Mouse (Mus musculus) limb, embryonic 14.5 days (tissue): ENCODE measurements at regions not wholly inside any gene's neighbourhood (a gene's known extent, or its start where the extent isn't known, plus 50 kb on each side); places are given as distances from the start of the nearest gene placed in this dataset.

Source experiments
- ATAC-seq: fragments of 200-750 bp; cut with Nextera tagmentation; 2 replicates; pipeline ENCODE4 v1.8.0; 2017; ENCODE audit warnings: low read depth, moderate number of reproducible peaks, moderate TSS enrichment; ENCODE audit not compliant: low FRiP score
- DNase-seq: peaks from one replicate; pipeline ENCODE4 v3.0.0-alpha.2; 2015; ENCODE audit warnings: low spot score
- H3K27ac ChIP-seq: fragments of 300-500 bp; sonication (generic); replicated peaks from 2 replicates; pipeline ENCODE4 v1.5.1; 2014; ENCODE audit warnings: low read depth, mild to moderate bottlenecking, low read length, moderate library complexity, mixed read lengths
- H3K27me3 ChIP-seq: fragments of 300-500 bp; sonication (generic); 2 replicates; pipeline ENCODE4 v1.6.1; 2014; ENCODE audit warnings: low read length, mixed read lengths; ENCODE audit not compliant: control insufficient read depth, insufficient read depth
- H3K36me3 ChIP-seq: fragments of 300-500 bp; sonication (generic); 2 replicates; pipeline ENCODE4 v1.6.1; 2014; ENCODE audit warnings: mild to moderate bottlenecking, low read length, moderate library complexity, mixed read lengths; ENCODE audit not compliant: control insufficient read depth, insufficient read depth
- H3K4me1 ChIP-seq: fragments of 300-500 bp; sonication (generic); 2 replicates; pipeline ENCODE4 v1.6.1; 2014; ENCODE audit warnings: antibody characterized with exemption, low read length, mixed read lengths; ENCODE audit not compliant: control insufficient read depth, insufficient read depth
- H3K4me2 ChIP-seq: fragments of 300-500 bp; sonication (generic); replicated peaks from 2 replicates; pipeline ENCODE4 v1.6.1; 2014; ENCODE audit warnings: low read depth, mild to moderate bottlenecking, low read length, moderate library complexity; ENCODE audit not compliant: severe bottlenecking
- H3K4me3 ChIP-seq: fragments of 300-500 bp; sonication (generic); replicated peaks from 2 replicates; pipeline ENCODE4 v1.5.1; 2014; ENCODE audit warnings: low read length
- H3K9ac ChIP-seq: fragments of 300-500 bp; sonication (generic); 2 replicates; pipeline ENCODE4 v1.6.1; 2014; ENCODE audit warnings: mild to moderate bottlenecking, low read depth, low read length, moderate library complexity; ENCODE audit not compliant: severe bottlenecking
- H3K9me3 ChIP-seq: fragments of 300-500 bp; sonication (generic); 2 replicates; pipeline ENCODE4 v1.6.1; 2016; ENCODE audit warnings: low read length; ENCODE audit not compliant: control insufficient read depth
- POLR2A ChIP-seq: fragments of 200-500 bp; IDR thresholded peaks from 2 replicates; pipeline ENCODE4 v1.8.0; 2012; ENCODE audit warnings: inconsistent platforms, mild to moderate bottlenecking, moderate library complexity, borderline replicate concordance; ENCODE audit not compliant: insufficient read depth, insufficient read length; ENCODE audit errors: extremely low read depth
- WGBS: fragments of 180-500 bp; shearing (Covaris S2); extraction: QIAGEN DNeasy Blood & Tissue Kit; methylation state at CpG from one replicate; pipeline ENCODE4 v1.1.7; 2014; 5-methylcytosine and 5-hydroxymethylcytosine counted together

GRCm38 (mm10) chr12:8082688-8083661, 105.5 kb downstream of the Apob start:
- no peak overlapping the region for H3K4me2 ChIP-seq
- H3K4me3 ChIP-seq: no peak overlapping the region
- ATAC-seq: no peak
- WGBS: 42% methylated on average over 8 of the region's 8 CpGs
- no peak for DNase-seq
- H3K27ac ChIP-seq: no peak overlapping the region
- no peak for TF ChIP-seq POLR2A
- no peaks in the 10 kb centered on the region for H3K36me3 ChIP-seq
- H3K9me3 ChIP-seq: no peaks in the 10 kb centered on the region
- H3K9ac ChIP-seq: no peak overlapping the region
- no peaks in the 10 kb centered on the region for H3K4me1 ChIP-seq
- H3K27me3 ChIP-seq: no peaks in the 10 kb centered on the region

- Histone ChIP-seq H3K9ac (no peak overlapping the region), H3K27ac (no peak overlapping the region), H3K4me1 (no peaks in the 10 kb centered on the region), H3K27me3 (no peaks in the 10 kb centered on the region), H3K4me3 (no peak overlapping the region), H3K4me2 (no peak overlapping the region), H3K36me3 (no peaks in the 10 kb centered on the region), H3K9me3 (no peaks in the 10 kb centered on the region)
- no peak for ATAC-seq
- DNase-seq: no peak
- no peak for TF ChIP-seq POLR2A
- whole genome bisulfite sequencing: 45% methylated on average over 3 of the region's 3 CpGs
Measured at GRCm38 (mm10) chr12:8087958-8088357, 110.5 kb downstream of the Apob start.

GRCm38 (mm10) chr12:8089423-8090278, 112.2 kb downstream of the Apob start:
- no peak overlapping the region for H3K27ac ChIP-seq
- 73% methylated on average over 8 of the region's 8 CpGs for WGBS
- no peaks in the 10 kb centered on the region for H3K9me3 ChIP-seq
- H3K9ac ChIP-seq: no peak overlapping the region
- no peaks in the 10 kb centered on the region for H3K4me1 ChIP-seq
- TF ChIP-seq POLR2A: no peak
- ATAC-seq (no peak), DNase-seq (no peak)
- H3K36me3 ChIP-seq: no peaks in the 10 kb centered on the region
- H3K27me3 ChIP-seq: no peaks in the 10 kb centered on the region
- no peak overlapping the region for H3K4me2 ChIP-seq
- no peak overlapping the region for H3K4me3 ChIP-seq

GRCm38 (mm10) chr12:8090279-8090626, 112.8 kb downstream of the Apob start:
- Histone ChIP-seq H3K9me3 (no peaks in the 10 kb centered on the region), H3K36me3 (no peaks in the 10 kb centered on the region), H3K27me3 (no peaks in the 10 kb centered on the region), H3K4me2 (no peak overlapping the region), H3K4me3 (no peak overlapping the region), H3K27ac (no peak overlapping the region), H3K9ac (no peak overlapping the region), H3K4me1 (no peaks in the 10 kb centered on the region)
- no peak for ATAC-seq
- no peak for DNase-seq
- 52% methylated on average over 2 of the region's 2 CpGs for WGBS
- TF ChIP-seq POLR2A: no peak

- H3K4me3 ChIP-seq: no peak overlapping the region
- 83% methylated on average over 1 of the region's 1 CpGs for WGBS
- H3K36me3 ChIP-seq: no peaks in the 10 kb centered on the region
- no peaks in the 10 kb centered on the region for H3K4me1 ChIP-seq
- H3K9ac ChIP-seq: no peak overlapping the region
- TF ChIP-seq POLR2A: no peak
- no peak overlapping the region for H3K4me2 ChIP-seq
- no peak overlapping the region for H3K27ac ChIP-seq
- ATAC-seq: no peak
- no peaks in the 10 kb centered on the region for H3K27me3 ChIP-seq
- DNase-seq: no peak
- H3K9me3 ChIP-seq: no peaks in the 10 kb centered on the region
Measured at GRCm38 (mm10) chr12:8093437-8093836, 114.5 kb upstream of the Ldah start.
